Mouse (Mus musculus): ENCODE measurements around the gene Tssc4.

Tssc4 gene

DNA sequence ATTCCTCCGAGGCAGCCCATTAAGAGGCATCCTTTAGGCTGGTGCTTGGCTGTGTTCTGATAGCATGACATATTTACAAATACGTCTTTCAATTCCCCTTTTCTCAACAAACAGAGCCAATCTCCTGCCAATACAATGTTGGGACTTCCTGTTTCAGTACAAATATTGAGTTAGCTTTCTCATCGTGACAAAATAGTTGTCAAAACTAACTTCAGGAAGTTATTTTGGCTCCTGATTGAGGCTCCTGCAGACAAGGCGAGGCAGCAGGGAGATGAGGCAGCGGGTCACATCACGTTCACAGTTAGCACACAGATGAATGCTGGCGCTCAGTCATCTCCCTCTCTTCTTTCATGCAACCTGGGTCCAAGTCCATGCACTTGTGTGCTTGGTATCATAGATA lies 22.7 kb upstream of the Tssc4 start:
- DNase-seq, result no peak

DNA sequence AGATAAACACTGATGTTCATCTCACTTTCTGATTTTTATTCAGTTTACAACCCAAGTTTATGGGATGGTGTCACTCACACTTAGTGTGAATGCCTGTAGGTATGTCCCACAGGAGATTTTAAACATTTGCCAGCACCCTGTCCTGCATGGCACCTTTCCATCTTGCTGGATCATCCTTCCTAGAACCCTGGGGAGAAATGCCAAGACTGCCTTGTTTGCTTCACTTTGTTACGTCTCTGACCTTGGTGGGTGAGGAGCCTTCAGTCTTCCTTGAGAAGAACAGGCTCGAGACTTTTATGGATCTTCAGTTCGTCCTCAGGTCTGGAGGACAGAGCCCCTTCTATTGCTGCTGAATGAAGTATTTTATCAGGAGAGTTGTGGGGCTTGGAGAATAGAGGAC lies 19.7 kb upstream of the Tssc4 start:
- DNase-seq, result no peak

DNA sequence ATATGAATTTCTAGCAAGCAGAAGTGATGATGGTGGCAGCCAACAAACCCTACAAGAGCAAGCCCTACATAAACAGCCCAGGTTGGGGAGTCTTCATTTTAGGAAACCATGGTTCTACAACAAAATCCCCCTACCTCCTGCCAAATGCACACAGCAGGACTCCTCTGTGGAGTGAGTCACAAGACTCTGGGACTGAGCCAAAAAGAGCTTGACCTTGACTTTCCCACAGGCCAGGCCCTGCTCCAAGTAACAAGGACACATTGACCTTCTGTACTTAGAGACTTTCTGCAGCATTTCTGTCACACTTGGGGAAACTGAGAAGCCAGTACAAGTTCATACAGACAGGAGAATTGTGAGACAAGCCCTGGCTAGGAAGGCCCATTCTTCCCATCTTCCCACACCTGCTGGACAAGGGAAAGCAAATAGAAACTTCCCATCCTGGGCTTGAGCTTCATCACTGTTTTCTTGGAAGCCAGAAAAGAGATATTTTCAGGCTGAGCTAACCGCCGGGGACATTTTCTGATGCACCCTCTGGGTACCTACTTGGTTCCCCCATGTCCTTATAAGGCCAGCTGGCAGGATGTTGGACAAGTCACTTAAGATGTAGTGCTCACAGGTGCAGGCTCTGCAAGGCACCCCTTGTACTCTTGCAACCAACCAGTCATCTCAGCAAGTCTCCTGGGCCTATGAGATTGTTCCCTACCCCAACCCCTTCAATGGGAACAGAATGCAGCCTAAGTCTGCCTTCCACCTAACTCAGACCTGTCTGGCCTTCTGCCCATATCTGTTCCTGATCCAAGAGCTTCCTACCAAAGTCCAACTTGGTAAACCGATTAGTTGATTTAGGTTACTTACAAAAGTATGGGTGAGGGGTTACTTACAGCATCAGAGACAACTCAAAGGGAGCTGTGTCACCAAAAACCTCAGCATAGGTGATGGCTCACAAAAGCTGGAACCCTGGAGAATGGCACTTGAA lies 18.9 kb upstream of the Tssc4 start:
- DNase-seq, result no peak

DNA sequence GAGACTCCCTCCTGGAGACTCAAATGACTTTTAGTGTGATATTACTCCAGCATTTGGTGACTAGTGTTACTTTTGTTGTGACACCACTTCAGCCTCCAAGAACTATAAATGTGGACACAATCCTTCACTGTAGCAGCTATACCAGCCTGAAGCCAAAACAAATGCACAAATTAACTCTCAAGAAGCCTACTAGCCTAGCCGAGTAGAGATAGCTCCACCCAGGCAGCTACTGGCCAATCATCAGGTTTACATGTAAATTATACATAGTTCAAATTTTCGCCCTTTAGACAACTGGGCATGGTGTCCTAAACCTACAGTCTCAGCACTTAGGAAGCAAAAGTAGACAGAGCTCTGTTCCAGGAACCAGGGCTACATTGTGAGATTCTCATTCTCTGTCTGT lies 17.7 kb upstream of the Tssc4 start:
- DNase-seq, result no peak

DNA sequence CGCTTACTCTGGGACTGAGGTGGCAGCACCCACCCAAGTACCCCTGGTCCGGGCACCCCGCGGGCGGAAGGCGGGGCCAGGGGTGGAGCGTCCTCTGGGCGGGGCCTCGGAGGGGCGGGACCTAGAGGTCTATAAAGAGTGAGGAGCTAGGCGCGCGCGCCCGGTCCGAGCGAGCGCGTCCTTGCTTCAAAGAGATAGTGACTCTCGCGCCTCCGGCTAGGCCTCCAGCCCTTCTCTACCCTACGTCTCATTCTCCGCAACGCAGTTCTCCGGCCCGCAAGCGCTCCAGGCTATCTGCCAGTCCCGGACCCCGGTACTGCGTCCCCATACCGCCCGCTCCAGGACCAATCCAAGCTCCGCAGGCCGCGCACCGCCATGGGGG lies 16.4 kb upstream of the Tssc4 start, which contains the start of gene Cd81:
TSS of gene Cd81 (plus strand) at position 114 of the 382 bp plus-strand sequence.
- DNase-seq, result peak; percentile 80

DNA sequence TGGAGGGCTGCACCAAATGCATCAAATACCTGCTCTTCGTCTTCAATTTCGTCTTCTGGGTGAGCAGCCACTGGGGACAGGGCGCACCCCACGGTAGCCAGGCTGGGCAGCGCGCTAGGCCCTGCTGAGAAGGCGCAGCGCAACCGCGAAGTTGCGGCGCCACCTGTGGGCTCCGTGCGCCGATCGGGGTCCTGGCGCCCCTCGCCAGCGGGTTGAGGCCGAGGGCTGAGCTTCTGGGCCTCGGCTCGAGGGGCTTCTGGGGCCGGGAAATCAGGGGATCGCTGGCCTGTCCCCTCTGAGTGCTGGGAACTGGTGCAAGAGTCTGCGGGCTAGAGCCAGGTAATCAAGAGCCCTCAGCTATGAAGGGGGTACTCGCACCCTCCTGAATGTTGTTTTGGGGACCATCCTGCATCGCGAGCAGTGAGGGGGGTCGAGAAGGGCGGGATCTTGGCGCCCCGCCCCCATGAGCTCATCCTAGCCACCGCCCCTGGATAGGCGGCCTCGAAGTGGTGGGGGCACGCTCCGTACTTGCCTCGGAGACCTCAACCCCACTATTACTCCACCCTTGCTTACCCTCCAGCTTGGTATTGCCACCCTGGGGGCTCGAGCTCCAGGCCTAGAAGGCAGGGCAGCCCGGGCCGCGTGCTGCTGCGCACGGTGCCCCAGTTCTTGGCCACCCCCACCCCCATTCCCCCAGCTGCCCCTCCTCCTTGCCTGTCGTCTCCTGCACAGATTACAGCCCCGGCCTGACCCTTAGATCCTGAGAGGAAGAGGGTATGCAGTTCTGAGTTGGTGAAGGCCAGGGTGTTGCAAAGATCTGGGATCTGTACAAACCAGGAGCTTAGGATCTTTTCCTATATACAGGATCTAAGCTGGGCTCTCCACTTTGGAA lies 15.8 kb upstream of the Tssc4 start:
- DNase-seq, result peak; percentile 78

DNA sequence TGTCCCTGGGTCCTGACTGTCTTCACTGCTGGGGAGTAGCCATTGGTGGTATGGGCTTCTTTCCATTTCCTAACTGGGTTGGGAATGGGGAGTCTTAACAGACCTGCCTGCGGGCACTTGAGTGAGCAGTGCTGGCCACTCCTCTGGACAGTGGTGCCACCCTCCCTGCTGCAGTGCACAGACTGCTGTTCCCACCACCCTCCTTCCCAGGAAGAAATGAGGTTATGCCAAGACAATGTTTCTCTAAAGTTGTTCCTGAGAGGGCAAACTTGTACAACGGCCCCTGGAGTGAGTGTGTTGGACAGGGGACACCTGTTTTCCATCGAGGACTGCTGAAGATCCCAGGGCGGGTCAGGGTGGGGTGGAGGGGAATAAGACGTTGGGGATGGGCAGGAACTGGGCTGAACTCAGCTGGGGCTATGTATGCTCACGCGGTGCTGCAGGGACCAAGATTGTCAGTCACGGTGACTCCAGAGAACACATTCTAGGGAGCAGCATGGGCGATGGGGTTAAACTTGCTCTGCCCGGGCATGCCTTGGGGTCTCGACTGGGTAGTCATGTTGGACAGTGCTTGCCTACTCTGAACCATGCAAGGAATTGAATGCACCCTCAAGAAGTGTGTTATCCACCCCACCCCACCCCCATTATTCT lies 15.0 kb upstream of the Tssc4 start:
- no peak for DNase-seq

DNA sequence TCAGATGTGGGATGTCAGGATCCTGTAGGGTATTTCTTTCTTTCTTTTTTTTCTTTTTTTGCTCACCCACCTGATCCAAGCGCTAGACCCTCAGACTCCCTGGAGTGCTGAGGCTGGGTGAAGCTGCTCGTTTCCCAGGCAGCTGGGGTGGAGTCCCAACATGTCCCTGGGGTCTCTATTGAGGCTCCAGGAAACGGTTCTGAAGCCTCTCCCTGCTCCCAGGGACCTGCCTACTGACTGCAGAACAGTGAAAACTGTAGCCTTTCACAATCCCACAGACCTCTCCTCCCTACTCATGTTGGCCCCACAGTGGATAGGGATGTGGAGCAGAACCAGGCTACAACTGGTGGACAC lies 14.5 kb upstream of the Tssc4 start:
- no peak for DNase-seq

DNA sequence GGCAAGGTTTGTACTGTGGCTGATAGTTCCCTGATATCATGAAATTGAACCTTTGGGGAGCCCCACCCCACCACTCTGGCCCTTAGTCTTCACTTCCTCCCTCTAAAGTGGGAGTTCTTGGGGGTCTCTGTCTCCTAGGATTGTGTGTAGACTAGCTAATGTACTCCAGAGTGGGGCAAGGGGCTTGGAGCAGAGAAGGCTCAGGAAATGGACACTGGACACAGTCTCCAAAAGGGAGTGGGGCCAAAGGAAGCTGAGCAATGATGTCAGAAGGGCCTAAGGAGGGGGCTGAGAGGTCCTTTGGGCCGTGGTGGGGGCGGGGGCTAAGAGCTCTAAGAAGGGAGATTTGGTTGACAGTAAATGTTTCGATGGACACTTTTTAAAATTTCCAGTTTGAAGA lies 14.0 kb upstream of the Tssc4 start:
- DNase-seq, result no peak

DNA sequence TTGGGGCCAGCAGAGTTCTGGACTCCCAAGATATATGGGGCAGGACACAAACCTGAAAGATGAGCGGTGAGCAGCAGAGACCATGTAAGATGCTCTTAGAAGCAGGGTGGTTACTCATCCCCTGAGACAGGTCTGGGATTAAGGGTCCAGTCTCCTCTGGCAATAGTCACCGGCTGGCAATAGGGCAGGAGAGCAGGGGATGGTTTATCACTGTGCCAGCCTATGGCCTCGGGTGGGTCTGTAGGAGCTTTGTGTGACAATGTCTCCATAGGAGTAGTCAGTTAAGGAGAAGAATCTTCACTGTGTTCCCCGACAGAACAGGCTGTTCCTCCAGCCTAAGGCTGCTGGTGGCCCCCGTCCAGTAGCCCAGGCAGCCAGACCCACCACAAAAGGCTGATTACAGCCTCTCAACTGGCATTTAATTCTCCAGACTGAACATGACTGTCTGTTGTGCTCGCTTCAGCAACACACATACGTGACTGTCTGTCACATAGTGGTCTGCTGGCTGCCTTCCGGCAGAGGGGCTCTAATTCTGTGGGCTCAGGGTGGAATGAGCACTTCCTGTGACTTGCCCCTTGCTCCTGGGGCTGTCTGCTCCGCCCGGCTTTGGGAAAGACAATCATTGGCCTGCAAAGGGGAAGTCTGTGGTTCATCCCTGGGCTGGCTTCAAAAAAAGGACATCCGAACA lies 13.4 kb upstream of the Tssc4 start:
- DNase-seq, result no peak

DNA sequence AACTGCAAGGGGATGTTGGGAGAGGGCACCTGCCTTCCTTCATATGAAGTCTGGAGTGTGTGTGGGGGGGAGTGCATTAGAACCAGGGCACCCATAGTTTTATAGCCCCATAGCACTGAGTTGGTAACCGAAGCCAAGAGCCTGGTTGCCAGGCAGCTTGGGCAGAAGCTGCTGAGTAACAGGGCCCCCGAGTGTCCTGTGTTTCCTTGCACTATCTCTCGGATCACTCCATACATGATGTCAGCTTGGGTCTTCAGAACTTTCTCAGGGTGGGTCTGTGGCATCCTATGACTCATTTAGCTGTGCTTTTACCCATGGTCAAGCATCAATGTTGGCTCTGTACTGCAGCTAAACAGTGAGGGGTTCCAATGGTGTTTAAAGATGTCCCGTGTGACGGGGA lies 12.0 kb upstream of the Tssc4 start:
- DNase-seq, result no peak

DNA sequence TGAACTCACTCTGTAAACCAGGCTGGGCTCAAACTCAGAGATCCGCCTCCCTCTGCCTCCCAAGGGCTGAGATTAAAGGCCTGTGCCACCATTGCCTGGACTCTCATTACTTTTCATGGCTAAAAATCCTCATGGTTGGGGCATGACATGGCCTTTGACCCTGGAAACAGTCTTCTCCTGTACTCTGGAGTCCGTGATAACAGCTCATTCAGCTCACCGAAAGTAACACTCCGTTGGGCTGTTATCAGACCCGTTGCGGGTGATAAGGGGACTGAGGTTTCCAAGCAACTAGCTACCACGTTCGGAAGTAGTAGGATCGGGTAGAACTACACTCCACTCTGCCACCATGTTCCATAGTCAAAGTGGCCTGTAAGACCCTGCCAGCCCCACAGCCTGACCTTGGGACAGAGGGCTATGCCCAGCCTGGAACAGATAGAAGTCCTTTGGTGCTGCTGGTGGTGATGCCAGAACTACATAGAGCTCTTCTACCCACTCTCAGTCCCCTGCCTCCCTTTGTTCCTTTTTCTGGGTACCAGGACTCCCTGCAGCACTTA lies 11.3 kb upstream of the Tssc4 start:
- no peak for DNase-seq

DNA sequence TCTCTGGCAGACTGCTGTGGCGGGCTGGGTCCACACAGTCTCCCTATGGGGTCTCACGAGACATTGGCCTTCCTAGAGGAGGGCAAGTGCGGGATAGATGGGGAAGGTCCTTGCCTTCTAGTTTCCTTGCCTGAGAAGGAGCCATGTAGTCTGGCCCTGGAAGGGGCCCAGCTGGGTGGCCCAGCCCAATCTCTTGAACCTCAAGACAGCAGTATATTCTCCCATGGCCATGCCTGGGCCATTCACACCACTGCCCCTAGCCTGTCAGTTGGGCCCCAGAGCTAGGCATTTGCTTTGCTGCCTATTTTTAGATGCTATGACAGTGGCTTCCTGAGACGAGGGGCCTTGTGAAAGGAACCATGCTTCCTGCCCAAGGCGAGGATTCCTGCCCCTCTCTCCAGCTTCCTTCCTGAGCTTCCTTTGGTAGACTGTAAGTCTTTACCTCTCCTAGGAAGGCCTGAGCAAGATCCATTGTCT lies 10.8 kb upstream of the Tssc4 start:
- DNase-seq, result no peak

DNA sequence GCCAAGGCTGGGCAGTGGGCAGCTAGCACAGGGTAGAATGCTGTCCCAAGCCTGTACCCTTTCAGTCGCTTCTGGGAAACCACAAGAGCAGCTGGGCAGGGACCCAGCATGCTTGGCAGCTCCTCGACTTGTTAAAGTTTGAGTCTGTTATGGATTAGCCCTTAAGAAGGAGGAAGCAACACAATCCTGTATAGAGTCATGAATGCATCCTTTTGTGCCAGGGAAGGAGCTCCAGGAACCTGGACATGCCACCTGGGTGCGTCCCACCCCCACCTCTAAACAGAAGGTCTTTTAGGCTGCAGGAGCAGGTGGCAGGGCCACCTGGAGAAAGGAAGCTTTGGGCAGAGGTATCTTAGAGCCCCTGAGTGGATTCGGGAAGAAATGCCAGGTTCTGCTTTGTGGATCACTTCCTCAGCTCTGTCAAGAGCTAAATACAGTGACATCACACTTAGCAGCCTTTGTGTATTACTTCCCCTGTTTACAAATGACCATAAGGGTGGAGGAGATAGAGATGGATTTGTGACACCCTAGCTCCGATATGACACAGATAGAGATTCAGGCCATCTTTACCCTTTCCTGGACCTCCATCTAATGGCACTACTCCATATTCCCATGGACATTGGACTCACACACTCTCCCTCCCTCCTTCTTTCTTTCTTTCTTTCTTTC lies 9.7 kb upstream of the Tssc4 start:
- peak; percentile 56 for DNase-seq

DNA sequence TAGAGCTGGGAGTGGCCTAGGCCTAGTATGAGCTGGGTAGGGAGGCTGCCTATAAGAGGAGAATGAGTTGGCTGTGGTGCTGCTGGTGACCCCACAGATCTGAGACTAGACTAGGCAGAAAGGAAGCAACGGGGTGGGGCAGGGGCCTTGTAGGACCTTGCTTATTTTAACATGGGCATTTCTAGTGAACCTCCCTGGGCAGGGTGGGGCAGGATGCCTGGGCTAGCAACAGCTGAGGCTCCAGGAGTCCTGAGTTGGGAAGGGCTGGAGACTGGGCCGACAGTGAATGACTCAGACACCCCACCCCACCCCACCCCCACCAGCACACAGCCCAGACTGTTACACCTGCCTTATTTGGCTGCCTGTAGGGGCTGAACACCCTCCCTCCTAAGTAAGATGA lies 6.3 kb upstream of the Tssc4 start:
- DNase-seq, result no peak

DNA sequence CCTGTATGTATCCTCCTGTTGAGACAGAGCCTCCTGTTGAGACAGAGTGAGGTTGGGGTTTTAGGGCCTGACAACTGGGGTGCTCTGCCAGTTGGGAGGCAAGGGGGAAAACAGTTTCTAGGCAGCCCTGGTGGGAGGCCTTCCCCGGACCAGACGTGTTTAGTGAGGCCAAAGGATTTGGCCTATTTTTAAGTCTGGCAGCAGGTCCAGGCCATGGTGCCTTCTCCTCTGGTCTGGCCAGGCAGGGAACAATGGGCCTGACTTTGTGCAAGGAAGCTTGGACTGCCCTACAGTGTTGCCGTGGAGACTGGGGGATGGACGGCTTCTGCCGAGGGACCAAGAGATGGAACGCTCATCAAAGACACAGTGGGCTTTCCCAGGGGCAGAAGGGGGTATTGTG lies 4.8 kb upstream of the Tssc4 start:
- DNase-seq, result no peak

DNA sequence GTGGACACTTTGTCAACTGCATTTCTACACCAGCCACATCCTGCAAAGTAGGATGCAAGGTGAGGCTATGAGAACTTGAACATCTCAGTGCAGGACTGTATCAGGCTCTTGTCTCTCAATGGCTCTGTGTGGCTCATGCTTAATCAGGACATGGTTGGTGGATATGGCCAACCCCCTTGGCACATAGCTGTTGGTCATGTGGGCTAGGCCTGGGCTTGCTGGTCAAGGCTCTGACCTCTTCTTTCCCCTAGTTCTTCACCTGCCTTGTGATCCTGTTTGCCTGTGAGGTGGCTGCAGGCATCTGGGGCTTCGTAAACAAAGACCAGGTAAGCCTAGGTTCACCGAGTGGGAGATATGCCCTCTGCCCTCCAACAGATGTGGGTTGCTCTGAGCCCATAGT lies 3.4 kb upstream of the Tssc4 start:
- no peak for DNase-seq

DNA sequence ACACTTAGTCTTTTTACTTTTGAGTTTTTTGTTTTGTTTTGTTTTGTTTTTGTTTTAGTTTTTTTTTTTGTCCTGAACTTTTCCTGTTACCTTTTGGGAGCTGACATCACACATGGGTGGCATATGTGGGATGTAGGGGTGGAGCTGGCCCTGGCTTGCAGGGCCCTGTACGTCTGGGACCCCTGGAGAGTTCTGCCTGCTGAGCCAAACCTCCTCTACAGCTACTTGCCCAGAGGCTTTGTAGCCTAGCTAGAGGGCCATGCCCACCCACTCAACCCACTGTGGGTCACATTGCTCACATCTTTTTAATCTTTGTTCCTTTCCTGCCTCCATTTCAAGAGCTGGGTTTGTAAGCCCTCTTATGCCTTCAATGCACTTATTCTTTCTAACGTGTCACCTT lies 1.6 kb upstream of the Tssc4 start:
- DNase-seq, result no peak

DNA sequence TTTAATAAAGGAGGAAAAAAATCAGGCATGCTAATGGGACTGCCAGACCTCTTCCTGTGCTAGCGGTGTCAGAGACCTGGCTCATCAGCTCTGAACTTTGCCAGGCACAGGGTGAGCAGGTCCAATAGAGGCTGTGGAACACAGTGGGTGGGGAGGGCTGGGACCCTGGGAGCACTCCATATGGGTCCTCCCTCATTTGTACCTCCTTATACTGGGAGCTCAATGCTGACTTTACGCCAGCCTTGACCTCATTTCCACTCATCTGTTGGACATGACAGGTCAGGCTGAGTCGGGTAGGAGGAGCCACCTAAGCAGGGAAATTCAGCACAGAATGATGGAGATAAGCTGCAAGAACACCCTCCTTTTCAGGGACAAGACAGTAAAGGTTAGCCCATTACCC lies 1.2 kb upstream of the Tssc4 start:
- no peak for DNase-seq

DNA sequence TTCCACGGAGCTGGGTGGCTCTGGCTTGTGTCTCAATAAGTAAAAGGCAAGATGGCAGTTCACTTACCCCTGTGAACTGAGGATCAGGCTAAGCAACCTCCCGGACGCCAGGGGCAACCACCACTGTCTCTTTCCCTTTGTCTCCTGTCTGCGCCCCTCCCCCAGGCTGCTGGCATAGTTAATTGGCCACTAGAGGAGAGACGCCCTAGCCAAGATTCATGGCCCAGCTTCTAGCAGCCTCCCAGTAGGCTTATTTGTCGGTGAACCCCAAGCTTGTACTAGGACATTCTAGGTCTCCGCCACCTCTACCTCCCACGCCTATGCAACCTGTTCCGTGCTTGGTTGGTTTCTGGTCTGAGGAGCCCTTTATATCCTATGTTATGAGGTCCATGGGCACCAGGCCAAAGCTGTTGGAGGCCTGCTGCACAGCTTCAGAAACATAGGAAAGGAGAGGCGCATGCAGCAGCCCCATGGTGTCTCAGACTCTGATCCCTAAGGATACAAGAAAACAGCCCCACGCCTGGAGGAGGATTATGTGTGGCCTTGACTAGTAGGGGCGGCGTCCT lies 650 bp upstream of the Tssc4 start:
- peak; percentile 66 for DNase-seq

DNA sequence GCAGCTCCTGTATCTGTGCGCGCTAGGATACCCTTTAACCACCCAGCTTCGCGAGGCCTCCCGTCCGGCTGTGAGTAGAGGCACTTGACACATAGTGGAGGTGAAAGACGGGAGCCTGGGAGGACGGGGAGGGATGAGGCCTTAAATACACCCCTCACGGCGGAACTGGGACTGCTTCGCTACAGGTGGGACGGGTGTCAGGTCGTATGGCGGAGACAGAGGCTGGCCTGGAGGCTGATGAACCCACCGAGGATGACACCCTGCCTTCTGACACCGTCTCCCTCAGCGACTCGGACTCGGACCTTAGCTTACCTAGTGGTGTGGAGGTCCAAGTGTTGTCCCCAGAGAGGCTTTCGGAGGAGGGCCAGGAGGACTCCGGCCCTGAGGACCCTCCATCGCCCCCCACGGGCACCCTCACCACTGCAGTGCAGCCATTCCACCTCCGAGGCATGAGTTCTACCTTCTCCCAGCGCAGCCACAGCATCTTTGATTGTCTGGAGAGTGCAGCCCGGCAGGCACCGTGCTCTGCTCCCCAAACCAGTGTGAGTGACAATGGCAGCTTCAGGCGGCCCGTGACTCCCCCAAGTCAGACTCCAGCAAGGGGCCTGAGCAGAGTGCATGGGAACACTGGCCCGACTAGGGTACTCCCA lies 827 bp downstream of the Tssc4 start:
- peak; percentile 25 for DNase-seq
